In the genomic region with DNA sequence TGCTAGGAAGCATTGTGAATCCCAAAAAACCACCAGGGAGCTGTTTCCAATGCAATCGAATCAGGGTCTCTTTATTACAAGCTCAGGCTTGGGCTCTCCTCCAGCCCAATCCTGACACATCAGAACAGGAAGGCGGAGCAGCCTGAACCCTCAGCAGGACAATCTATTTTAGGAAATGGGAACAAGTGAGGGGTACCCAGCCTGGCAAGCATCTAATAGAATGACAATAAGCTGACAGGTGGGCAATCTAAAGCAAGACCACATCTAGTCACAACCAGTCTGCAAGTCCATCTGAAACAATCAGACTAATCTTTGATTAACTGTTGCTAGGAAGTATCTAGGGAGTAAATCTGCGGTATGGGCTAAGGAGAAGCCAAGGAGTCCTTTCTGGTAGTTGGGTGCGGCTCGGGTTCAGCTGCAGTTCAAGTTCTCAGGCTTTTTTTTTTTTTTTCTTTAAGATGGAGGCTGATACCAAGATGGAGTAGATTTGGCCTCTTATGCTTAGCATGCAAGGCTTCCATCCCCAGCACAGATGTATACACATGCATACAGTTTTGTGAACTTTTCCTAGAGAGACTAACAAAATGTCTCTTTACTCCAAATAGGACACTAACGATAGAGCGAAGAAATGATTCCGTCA, we compare ENCODE assay signal across 21 mouse cellular contexts. TPM values are rescaled to one million over a fixed set of nuclear protein-coding genes. Genes with fewer than 3 reads are reported as not detected.
"Had no signal": no experiment of that assay in that cellular context is flagged by ENCODE, and none has a peak within 500 bp of the region (broad histone marks: within the 10 kb centered on the region; RNA-seq: fewer than 3 reads in every experiment).

No protein-coding gene starts in this region.

- H3K27ac ChIP-seq: kidney, postnatal 0 days; layer of hippocampus, adult 2 months; liver, embryonic 14.5 days; macrophage; midbrain, embryonic 12.5 days; neural tube, embryonic 13.5 days; stomach, embryonic 15.5 days had no signal

- H3K36me3 ChIP-seq: midbrain, embryonic 12.5 days; neural tube, embryonic 13.5 days; stomach, embryonic 15.5 days had no signal

- H3K4me1 ChIP-seq: midbrain, embryonic 12.5 days; neural tube, embryonic 13.5 days; stomach, embryonic 15.5 days had no signal

- H3K9me3 ChIP-seq: stomach, embryonic 15.5 days had no signal

- H3K27me3 ChIP-seq: midbrain, embryonic 12.5 days; neural tube, embryonic 13.5 days; stomach, embryonic 15.5 days had no signal

- ATAC-seq: liver, postnatal 0 days; lung, postnatal 0 days; midbrain, embryonic 16.5 days had no signal

- H3K4me3 ChIP-seq: layer of hippocampus, adult 2 months; midbrain, embryonic 12.5 days; myocyte; neural tube, embryonic 13.5 days; stomach, embryonic 15.5 days had no signal

- H3K9ac ChIP-seq: liver, embryonic 14.5 days; liver, postnatal 0 days; lung, embryonic 14.5 days; midbrain, embryonic 12.5 days; neural tube, embryonic 13.5 days; stomach, embryonic 15.5 days had no signal

- H3K4me2 ChIP-seq: liver, embryonic 11.5 days; lung, embryonic 14.5 days; midbrain, embryonic 12.5 days; neural tube, embryonic 13.5 days; stomach, embryonic 15.5 days had no signal

- DNase-seq: kidney, postnatal 25 days; layer of hippocampus, adult 9-11 months; liver, postnatal 0 days; lung, embryonic 14.5 days; retina, postnatal 1 day; right cerebral cortex, postnatal 25 days; spleen, adult 18-20 months; thymus, adult 2 months; thymus, postnatal 14 days; thymus, postnatal 4 days had no signal

RNA-seq across cellular contexts. Expression of a gene that starts 37.9 kb away (rescaled TPM):
- polyA plus RNA-seq: midbrain, embryonic 16.5 days had no signal

RNA-seq across cellular contexts. Expression of a gene that starts 44.4 kb away (rescaled TPM):
- polyA plus RNA-seq: myocyte had no signal
